Mouse (Mus musculus): ENCODE measurements around the gene Dph7. TPM values are rescaled to one million over a fixed set of nuclear protein-coding genes. Genes with fewer than 3 reads are reported as not detected.

Dph7 gene
- polyA plus RNA-seq, 1 experiment from 2014 or later = 20.6 TPM

- Histone ChIP-seq H3K9me3 (ENCODE audit: control insufficient read depth, low read length) (no peaks in the 10 kb centered on the region), H3K27ac (ENCODE audit: low read length) (no peak overlapping the region), H3K9ac (ENCODE audit: low read depth, low read length) (no peak overlapping the region), H3K36me3 (ENCODE audit: control insufficient read depth, insufficient read depth, low read length) (no peaks in the 10 kb centered on the region), H3K4me2 (ENCODE audit: low read depth, low read length) (no peak overlapping the region), H3K27me3 (replicated peaks; ENCODE audit: control insufficient read depth, insufficient read depth, low read length) (no peaks in the 10 kb centered on the region), H3K4me1 (ENCODE audit: control insufficient read depth, insufficient read depth, low read length) (no peaks in the 10 kb centered on the region), H3K4me3 (ENCODE audit: low read length) (no peak overlapping the region)
- ATAC-seq = no peak
- 87% methylated on average over 2 of the region's 2 CpGs for WGBS
These were observed 34.3 kb downstream of the Dph7 start for GRCm38 (mm10) chr2:24996471-24996870.

GRCm38 (mm10) chr2:25000544-25001235 is 38.5 kb downstream of the Dph7 start:
- H3K9ac ChIP-seq (ENCODE audit: low read depth, low read length) = no peak overlapping the region
- no peak overlapping the region for H3K4me2 ChIP-seq (ENCODE audit: low read depth, low read length)
- no peaks in the 10 kb centered on the region for H3K27me3 ChIP-seq (replicated peaks; ENCODE audit: control insufficient read depth, insufficient read depth, low read length)
- H3K4me3 ChIP-seq (ENCODE audit: low read length) = no peak overlapping the region
- no peaks in the 10 kb centered on the region for H3K4me1 ChIP-seq (ENCODE audit: control insufficient read depth, insufficient read depth, low read length)
- ATAC-seq = no peak
- WGBS = 73% methylated on average over 3 of the region's 3 CpGs
- no peak overlapping the region for H3K27ac ChIP-seq (ENCODE audit: low read length)
- H3K9me3 ChIP-seq (ENCODE audit: control insufficient read depth, low read length) = no peaks in the 10 kb centered on the region
- H3K36me3 ChIP-seq (ENCODE audit: control insufficient read depth, insufficient read depth, low read length) = no peaks in the 10 kb centered on the region

GRCm38 (mm10) chr2:25003946-25004786 is 42.0 kb downstream of the Dph7 start:
- Histone ChIP-seq H3K4me3 (ENCODE audit: low read length) (no peak overlapping the region), H3K27ac (ENCODE audit: low read length) (no peak overlapping the region), H3K4me1 (ENCODE audit: control insufficient read depth, insufficient read depth, low read length) (no peaks in the 10 kb centered on the region), H3K36me3 (ENCODE audit: control insufficient read depth, insufficient read depth, low read length) (no peaks in the 10 kb centered on the region), H3K9me3 (ENCODE audit: control insufficient read depth, low read length) (no peaks in the 10 kb centered on the region), H3K27me3 (replicated peaks; ENCODE audit: control insufficient read depth, insufficient read depth, low read length) (no peaks in the 10 kb centered on the region), H3K4me2 (ENCODE audit: low read depth, low read length) (no peak overlapping the region), H3K9ac (ENCODE audit: low read depth, low read length) (no peak overlapping the region)
- 79% methylated on average over 9 of the region's 9 CpGs for WGBS
- ATAC-seq = no peak

- H3K36me3 ChIP-seq (ENCODE audit: control insufficient read depth, insufficient read depth, low read length) = no peaks in the 10 kb centered on the region
- no peaks in the 10 kb centered on the region for H3K27me3 ChIP-seq (replicated peaks; ENCODE audit: control insufficient read depth, insufficient read depth, low read length)
- WGBS = 91% methylated on average over 1 of the region's 1 CpGs
- H3K9me3 ChIP-seq (ENCODE audit: control insufficient read depth, low read length) = no peaks in the 10 kb centered on the region
- no peak for ATAC-seq
- H3K4me3 ChIP-seq (ENCODE audit: low read length) = no peak overlapping the region
- no peak overlapping the region for H3K9ac ChIP-seq (ENCODE audit: low read depth, low read length)
- H3K4me2 ChIP-seq (ENCODE audit: low read depth, low read length) = no peak overlapping the region
- no peaks in the 10 kb centered on the region for H3K4me1 ChIP-seq (ENCODE audit: control insufficient read depth, insufficient read depth, low read length)
- no peak overlapping the region for H3K27ac ChIP-seq (ENCODE audit: low read length)
These were observed 44.6 kb downstream of the Dph7 start for GRCm38 (mm10) chr2:25006767-25007166.

GRCm38 (mm10) chr2:25008250-25008649 is 46.0 kb downstream of the Dph7 start:
- H3K9me3 ChIP-seq (ENCODE audit: control insufficient read depth, low read length) = no peaks in the 10 kb centered on the region
- no peaks in the 10 kb centered on the region for H3K27me3 ChIP-seq (replicated peaks; ENCODE audit: control insufficient read depth, insufficient read depth, low read length)
- no peak overlapping the region for H3K4me3 ChIP-seq (ENCODE audit: low read length)
- no peak overlapping the region for H3K27ac ChIP-seq (ENCODE audit: low read length)
- no peak overlapping the region for H3K9ac ChIP-seq (ENCODE audit: low read depth, low read length)
- no peaks in the 10 kb centered on the region for H3K4me1 ChIP-seq (ENCODE audit: control insufficient read depth, insufficient read depth, low read length)
- no peak overlapping the region for H3K4me2 ChIP-seq (ENCODE audit: low read depth, low read length)
- no peaks in the 10 kb centered on the region for H3K36me3 ChIP-seq (ENCODE audit: control insufficient read depth, insufficient read depth, low read length)
- no peak for ATAC-seq

Small RNAs within 50 kb of the gene (microRNA-seq; reads per million reads assigned to microRNA genes)
- gene Gm22875 = not detected

Other genes starting within 250 kb of the Dph7 start
- 0.62 and 0.97 TPM in 2 replicates for gene Cacna1b, start 199.2 kb upstream of the Dph7 start, polyA plus RNA-seq (2015; fragmentation: Nextera tagmentation; extraction: Ambion mirVana)
- gene Ehmt1, start 42.8 kb upstream of the Dph7 start, polyA plus RNA-seq (2015; fragmentation: Nextera tagmentation; extraction: Ambion mirVana) = 51.7 and 56.0 TPM in 2 replicates
- gene Arrdc1, start 27.1 kb upstream of the Dph7 start, polyA plus RNA-seq (2015; fragmentation: Nextera tagmentation; extraction: Ambion mirVana) = 99.4 and 102 TPM in 2 replicates
- gene Zmynd19, start 12.6 kb upstream of the Dph7 start, polyA plus RNA-seq (2015; fragmentation: Nextera tagmentation; extraction: Ambion mirVana) = 1.9 and 2.1 TPM in 2 replicates
- gene Mrpl41, start 12.7 kb downstream of the Dph7 start, polyA plus RNA-seq (2015; fragmentation: Nextera tagmentation; extraction: Ambion mirVana) = 139 and 143 TPM in 2 replicates
- gene Pnpla7, start 13.6 kb downstream of the Dph7 start, polyA plus RNA-seq (2015; fragmentation: Nextera tagmentation; extraction: Ambion mirVana) = 9.2 and 13.4 TPM in 2 replicates
- 39.1 and 45.5 TPM in 2 replicates for gene Nsmf, start 92.0 kb downstream of the Dph7 start, polyA plus RNA-seq (2015; fragmentation: Nextera tagmentation; extraction: Ambion mirVana)
- 14.3 and 16.7 TPM in 2 replicates for gene Entpd8, start 117.9 kb downstream of the Dph7 start, polyA plus RNA-seq (2015; fragmentation: Nextera tagmentation; extraction: Ambion mirVana)
- 6.5 and 7.9 TPM in 2 replicates for gene Noxa1, start 132.7 kb downstream of the Dph7 start, polyA plus RNA-seq (2015; fragmentation: Nextera tagmentation; extraction: Ambion mirVana)
- 11.0 and 14.4 TPM in 2 replicates for gene Nrarp, start 218.4 kb downstream of the Dph7 start, polyA plus RNA-seq (2015; fragmentation: Nextera tagmentation; extraction: Ambion mirVana)
- gene Tor4a, start 234.5 kb downstream of the Dph7 start, polyA plus RNA-seq (2015; fragmentation: Nextera tagmentation; extraction: Ambion mirVana) = 23.0 and 23.4 TPM in 2 replicates
- 99.9 and 102 TPM in 2 replicates for gene Nelfb, start 249.1 kb downstream of the Dph7 start, polyA plus RNA-seq (2015; fragmentation: Nextera tagmentation; extraction: Ambion mirVana)

All from intestine, embryonic 16.5 days (tissue).